Mouse (Mus musculus) intestine, embryonic 14.5 days (tissue): ENCODE measurements around the gene Lrrc8c. TPM values are rescaled to one million over a fixed set of nuclear protein-coding genes. Genes with fewer than 3 reads are reported as not detected.

ENCODE experiments used
- ATAC-seq: fragments of 200-750 bp; cut with Nextera tagmentation; replicated peaks from 2 replicates; pipeline ENCODE4 v1.8.0; 2017; ENCODE audit warnings: low read depth, moderate number of reproducible peaks, moderate TSS enrichment, moderate library complexity; ENCODE audit not compliant: low FRiP score, low TSS enrichment
- DNase-seq: peaks from one replicate; pipeline ENCODE4 v3.0.0-alpha.2; 2018; ENCODE audit warnings: low spot score
- H3K27ac ChIP-seq: fragments of 300-500 bp; sonication (generic); 2 replicates; pipeline ENCODE4 v1.5.1; 2014; ENCODE audit warnings: low read depth, mild to moderate bottlenecking, control low read depth
- H3K27me3 ChIP-seq: fragments of 300-500 bp; sonication (generic); replicated peaks from 2 replicates; pipeline ENCODE4 v1.6.1; 2014; ENCODE audit warnings: low read length, control low read depth; ENCODE audit not compliant: control insufficient read depth, insufficient read depth
- H3K36me3 ChIP-seq: fragments of 300-500 bp; sonication (generic); 2 replicates; pipeline ENCODE4 v1.6.1; 2014; ENCODE audit warnings: low read length, control low read depth; ENCODE audit not compliant: control insufficient read depth, insufficient read depth
- H3K4me1 ChIP-seq: fragments of 300-500 bp; sonication (generic); replicated peaks from 2 replicates; pipeline ENCODE4 v1.6.1; 2014; ENCODE audit warnings: low read length, control low read depth, mixed read lengths; ENCODE audit not compliant: control insufficient read depth, insufficient read depth
- H3K4me2 ChIP-seq: fragments of 300-500 bp; sonication (generic); 2 replicates; pipeline ENCODE4 v1.6.1; 2014; ENCODE audit warnings: low read length
- H3K4me3 ChIP-seq: fragments of 300-500 bp; sonication (generic); 2 replicates; pipeline ENCODE4 v1.5.1; 2014; ENCODE audit warnings: low read depth, low read length, control low read depth, mixed read lengths
- H3K9ac ChIP-seq: fragments of 300-500 bp; sonication (generic); 2 replicates; pipeline ENCODE4 v1.6.1; 2014; ENCODE audit warnings: mild to moderate bottlenecking, low read length
- H3K9me3 ChIP-seq: fragments of 300-500 bp; sonication (generic); 2 replicates; pipeline ENCODE4 v1.6.1; 2016; ENCODE audit warnings: low read length, control low read depth; ENCODE audit not compliant: control insufficient read depth
- WGBS: fragments of 180-500 bp; shearing (Covaris S2); extraction: QIAGEN DNeasy Blood & Tissue Kit; methylation state at CpG from one replicate; pipeline ENCODE4 v1.1.7; 2014; 5-methylcytosine and 5-hydroxymethylcytosine counted together
- polyA plus RNA-seq: library from polyadenylated mRNA; unstranded; fragments of >200 nt; fragmentation: Nextera tagmentation; extraction: Ambion mirVana; gene quantifications from 2 replicates; pipeline ENCODE4 v1.2.1, GENCODE M21; 2014

The Lrrc8c gene
- polyA plus RNA-seq, 1 experiment from 2014 or later = 19.1 TPM

- no peak overlapping the region for H3K9ac ChIP-seq
- H3K9me3 ChIP-seq = no peaks in the 10 kb centered on the region
- H3K36me3 ChIP-seq = no peaks in the 10 kb centered on the region
- 52% methylated on average over 4 of the region's 4 CpGs for WGBS
- no peak for ATAC-seq
- H3K27me3 ChIP-seq = no peaks in the 10 kb centered on the region
- peaks cover 3% of the 10 kb centered on the region; the same call in 1 of the 2 replicates for H3K4me1 ChIP-seq
- no peak overlapping the region for H3K4me2 ChIP-seq
- H3K4me3 ChIP-seq = no peak overlapping the region
- no peak overlapping the region for H3K27ac ChIP-seq
- DNase-seq = no peak
Measured at GRCm38 (mm10) chr5:105498429-105499000, 20.7 kb upstream of the Lrrc8c start.

DNA sequence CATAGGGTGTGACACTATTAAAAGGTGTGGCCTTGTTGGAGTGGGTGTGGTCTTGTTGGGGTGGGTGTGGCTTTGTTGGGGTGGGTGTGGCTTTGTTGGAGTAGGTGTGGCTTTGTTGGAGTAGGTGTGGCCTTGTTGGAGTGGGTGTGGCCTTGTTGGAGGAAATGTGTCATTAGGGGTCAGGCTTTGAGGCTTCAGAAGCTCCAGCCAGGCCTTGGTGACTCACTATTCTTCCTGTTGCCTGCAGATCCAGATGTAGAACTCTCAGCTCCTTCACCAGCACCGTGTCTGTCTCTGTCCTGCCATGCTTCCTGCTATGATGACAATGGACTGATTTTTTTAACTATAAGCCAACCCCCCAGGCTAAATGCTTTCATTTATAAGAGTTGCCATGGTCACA lies 19.8 kb upstream of the Lrrc8c start:
- no peak overlapping the region for H3K27ac ChIP-seq
- H3K4me1 ChIP-seq = peaks cover 3% of the 10 kb centered on the region; the same call in 1 of the 2 replicates
- no peaks in the 10 kb centered on the region for H3K9me3 ChIP-seq
- ATAC-seq (no peak), DNase-seq (no peak)
- 85% methylated on average over 1 of the region's 1 CpGs for WGBS
- no peaks in the 10 kb centered on the region for H3K36me3 ChIP-seq
- no peaks in the 10 kb centered on the region for H3K27me3 ChIP-seq
- H3K9ac ChIP-seq = no peak overlapping the region
- no peak overlapping the region for H3K4me2 ChIP-seq
- H3K4me3 ChIP-seq = no peak overlapping the region

- no peak overlapping the region for H3K27ac ChIP-seq
- peaks cover 3% of the 10 kb centered on the region; the same call in 1 of the 2 replicates for H3K4me1 ChIP-seq
- no peaks in the 10 kb centered on the region for H3K9me3 ChIP-seq
- no peaks in the 10 kb centered on the region for H3K36me3 ChIP-seq
- no peak overlapping the region for H3K4me2 ChIP-seq
- no peak for DNase-seq
- no peaks in the 10 kb centered on the region for H3K27me3 ChIP-seq
- H3K9ac ChIP-seq = no peak overlapping the region
- H3K4me3 ChIP-seq = no peak overlapping the region
- ATAC-seq = no peak
- WGBS = 52% methylated on average over 12 of the region's 12 CpGs
Measured at GRCm38 (mm10) chr5:105500132-105501121, 18.8 kb upstream of the Lrrc8c start.

DNA sequence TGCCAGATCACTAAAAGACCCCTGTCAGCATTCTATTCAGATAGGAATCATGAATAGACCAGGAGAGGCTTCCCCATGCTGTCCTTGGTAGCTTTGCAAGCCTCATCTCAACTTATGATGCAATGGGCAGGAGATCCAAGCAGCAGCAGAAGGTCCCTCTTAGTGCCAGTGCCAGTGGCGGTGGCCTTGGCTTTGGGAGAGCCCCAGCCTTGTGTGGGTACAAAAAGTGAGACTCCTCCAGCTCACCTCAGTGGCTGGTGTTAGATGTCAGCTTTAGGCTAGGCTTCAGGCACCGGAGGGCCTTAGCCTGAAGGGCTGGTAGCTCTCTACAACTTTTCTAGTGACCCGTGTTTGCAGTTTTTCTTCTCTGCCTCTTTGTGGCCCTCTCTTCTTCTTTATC lies 18.1 kb upstream of the Lrrc8c start:
- H3K9me3 ChIP-seq = no peaks in the 10 kb centered on the region
- H3K36me3 ChIP-seq = no peaks in the 10 kb centered on the region
- no peak overlapping the region for H3K9ac ChIP-seq
- H3K4me3 ChIP-seq = no peak overlapping the region
- H3K4me2 ChIP-seq = no peak overlapping the region
- H3K4me1 ChIP-seq = peaks cover 3% of the 10 kb centered on the region; the same call in 1 of the 2 replicates
- DNase-seq (no peak), ATAC-seq (no peak)
- no peaks in the 10 kb centered on the region for H3K27me3 ChIP-seq
- H3K27ac ChIP-seq = no peak overlapping the region
- WGBS = 92% methylated on average over 3 of the region's 3 CpGs

DNA sequence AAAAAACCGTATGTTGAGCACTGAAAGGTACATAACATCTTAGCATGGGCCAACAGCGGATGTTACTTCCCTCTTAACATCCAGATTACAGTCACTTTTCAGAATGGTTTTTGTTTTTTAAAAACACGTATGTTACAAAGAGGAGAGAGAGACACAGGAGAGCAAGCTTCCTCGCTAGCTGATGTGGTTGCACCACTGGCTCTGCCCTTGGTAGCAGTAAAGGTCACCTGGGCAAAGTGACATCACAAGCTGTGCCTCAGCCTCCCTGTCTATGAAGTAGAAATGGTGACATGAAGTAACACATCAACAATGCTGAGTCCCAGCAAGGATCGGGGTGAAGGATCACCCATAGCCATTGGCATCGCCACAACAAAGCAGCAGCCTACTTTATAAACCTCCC lies 10.4 kb upstream of the Lrrc8c start:
- 92% methylated on average over 6 of the region's 6 CpGs for WGBS
- no peak for ATAC-seq
- H3K9me3 ChIP-seq = no peaks in the 10 kb centered on the region
- H3K9ac ChIP-seq = no peak overlapping the region
- no peaks in the 10 kb centered on the region for H3K36me3 ChIP-seq
- DNase-seq = no peak
- no peak overlapping the region for H3K4me2 ChIP-seq
- H3K27me3 ChIP-seq = no peaks in the 10 kb centered on the region
- no peaks in the 10 kb centered on the region for H3K4me1 ChIP-seq
- no peak overlapping the region for H3K27ac ChIP-seq
- H3K4me3 ChIP-seq = no peak overlapping the region

- H3K4me3 ChIP-seq = no peak overlapping the region
- WGBS = 32% methylated on average over 4 of the region's 4 CpGs
- no peak overlapping the region for H3K4me2 ChIP-seq
- ATAC-seq (no peak), DNase-seq (no peak)
- H3K4me1 ChIP-seq = no peaks in the 10 kb centered on the region
- no peak overlapping the region for H3K27ac ChIP-seq
- no peaks in the 10 kb centered on the region for H3K9me3 ChIP-seq
- no peaks in the 10 kb centered on the region for H3K27me3 ChIP-seq
- no peak overlapping the region for H3K9ac ChIP-seq
- H3K36me3 ChIP-seq = no peaks in the 10 kb centered on the region
Measured at GRCm38 (mm10) chr5:105512297-105512696, 6.9 kb upstream of the Lrrc8c start.

DNA sequence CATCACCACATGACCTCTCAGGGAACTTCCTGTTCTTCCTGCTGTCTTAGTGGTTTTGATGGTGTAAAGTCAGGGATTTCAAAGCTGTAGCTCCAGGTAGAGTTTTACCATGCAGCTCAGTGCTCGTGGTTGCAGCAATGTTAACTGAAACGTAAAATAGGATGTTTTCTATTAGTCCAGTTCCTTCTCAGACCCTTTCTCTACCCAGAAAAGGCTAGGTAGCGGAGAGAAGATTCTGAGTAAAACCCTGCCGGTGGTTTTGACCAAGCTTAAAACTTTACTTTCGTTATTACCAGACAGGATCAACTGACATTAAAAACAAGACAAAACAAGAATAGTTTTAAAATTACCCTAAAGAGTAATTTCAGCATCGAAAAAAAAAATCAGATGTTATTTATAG lies 3.7 kb upstream of the Lrrc8c start:
- no peaks in the 10 kb centered on the region for H3K27me3 ChIP-seq
- no peaks in the 10 kb centered on the region for H3K36me3 ChIP-seq
- DNase-seq (no peak), ATAC-seq (no peak)
- no peak overlapping the region for H3K9ac ChIP-seq
- H3K27ac ChIP-seq = no peak overlapping the region
- no peak overlapping the region for H3K4me2 ChIP-seq
- no peaks in the 10 kb centered on the region for H3K4me1 ChIP-seq
- WGBS = 79% methylated on average over 6 of the region's 6 CpGs
- no peaks in the 10 kb centered on the region for H3K9me3 ChIP-seq
- no peak overlapping the region for H3K4me3 ChIP-seq

DNA sequence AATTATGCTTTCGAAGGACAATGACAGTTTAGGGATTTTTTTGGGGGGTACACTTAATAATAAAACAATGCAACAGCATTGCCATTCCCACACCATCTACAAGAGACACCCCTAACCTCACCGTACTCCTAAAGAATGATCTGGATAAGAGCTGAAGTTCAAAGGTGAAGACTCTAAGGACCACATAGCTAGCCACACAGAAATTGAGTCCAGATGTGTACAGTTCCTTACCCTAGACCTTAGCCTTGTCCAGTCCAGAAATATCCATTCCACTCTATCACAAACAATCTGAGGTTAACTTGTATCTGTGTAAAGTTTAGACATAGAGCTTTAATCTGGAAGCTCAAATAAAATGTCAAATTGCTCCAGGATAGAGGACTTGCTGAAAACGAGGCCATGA lies 2.9 kb upstream of the Lrrc8c start:
- H3K27ac ChIP-seq = no peak overlapping the region
- no peaks in the 10 kb centered on the region for H3K4me1 ChIP-seq
- no peak overlapping the region for H3K4me2 ChIP-seq
- H3K36me3 ChIP-seq = no peaks in the 10 kb centered on the region
- H3K27me3 ChIP-seq = no peaks in the 10 kb centered on the region
- no peak overlapping the region for H3K9ac ChIP-seq
- 41% methylated on average over 3 of the region's 3 CpGs for WGBS
- H3K9me3 ChIP-seq = no peaks in the 10 kb centered on the region
- H3K4me3 ChIP-seq = no peak overlapping the region
- no peak for DNase-seq
- ATAC-seq = no peak
